Mouse (Mus musculus): ENCODE measurements around the gene Elmo1. TPM values are rescaled to one million over a fixed set of nuclear protein-coding genes. Genes with fewer than 3 reads are reported as not detected.

The Elmo1 gene
- polyA plus RNA-seq, 1 experiment: 52.5 TPM

DNA sequence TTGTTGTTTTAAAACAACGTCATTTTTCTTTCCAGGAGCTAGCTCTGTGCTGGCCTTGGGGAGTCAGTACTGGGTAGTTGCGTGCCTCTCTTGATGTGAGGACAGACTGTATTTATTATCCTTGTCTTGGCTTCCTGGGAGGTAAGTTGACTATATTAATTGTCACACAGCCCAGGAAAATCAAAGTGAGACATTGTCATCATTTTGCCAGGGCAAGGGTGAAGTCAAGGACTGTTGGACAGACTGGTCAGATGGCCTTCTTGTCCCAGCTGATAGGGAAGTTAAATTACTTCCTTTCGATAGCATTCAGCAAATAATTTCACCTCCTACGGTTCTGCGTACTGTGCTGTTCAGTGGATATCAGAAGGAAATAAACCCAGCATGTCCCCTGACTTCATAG, 67.1 kb downstream of the Elmo1 start:
- Histone ChIP-seq H3K4me1 (replicated peaks; ENCODE audit: control insufficient read depth, insufficient read depth, low read length) (peaks cover 5% of the 10 kb centered on the region), H3K36me3 (ENCODE audit: control insufficient read depth, insufficient read depth, low read length) (no peaks in the 10 kb centered on the region), H3K27ac (ENCODE audit: control insufficient read depth, insufficient read depth, low read length) (no peak overlapping the region), H3K4me3 (ENCODE audit: control insufficient read depth, insufficient read depth, low read length) (no peak overlapping the region), H3K27me3 (ENCODE audit: control insufficient read depth, insufficient read depth, low read length) (no peaks in the 10 kb centered on the region)
- no peak for TF ChIP-seq CTCF (IDR thresholded peaks at IDR 0.05; ENCODE audit: borderline replicate concordance, control insufficient read depth, extremely low read depth, insufficient read depth, low read length, poor library complexity)
- TF ChIP-seq POLR2A (IDR thresholded peaks at IDR 0.05; ENCODE audit: control insufficient read depth, extremely low read depth, insufficient read depth, low read length, poor library complexity): no peak
- DNase-seq: no peak
- 93% methylated on average over 5 of the region's 5 CpGs for WGBS

DNA sequence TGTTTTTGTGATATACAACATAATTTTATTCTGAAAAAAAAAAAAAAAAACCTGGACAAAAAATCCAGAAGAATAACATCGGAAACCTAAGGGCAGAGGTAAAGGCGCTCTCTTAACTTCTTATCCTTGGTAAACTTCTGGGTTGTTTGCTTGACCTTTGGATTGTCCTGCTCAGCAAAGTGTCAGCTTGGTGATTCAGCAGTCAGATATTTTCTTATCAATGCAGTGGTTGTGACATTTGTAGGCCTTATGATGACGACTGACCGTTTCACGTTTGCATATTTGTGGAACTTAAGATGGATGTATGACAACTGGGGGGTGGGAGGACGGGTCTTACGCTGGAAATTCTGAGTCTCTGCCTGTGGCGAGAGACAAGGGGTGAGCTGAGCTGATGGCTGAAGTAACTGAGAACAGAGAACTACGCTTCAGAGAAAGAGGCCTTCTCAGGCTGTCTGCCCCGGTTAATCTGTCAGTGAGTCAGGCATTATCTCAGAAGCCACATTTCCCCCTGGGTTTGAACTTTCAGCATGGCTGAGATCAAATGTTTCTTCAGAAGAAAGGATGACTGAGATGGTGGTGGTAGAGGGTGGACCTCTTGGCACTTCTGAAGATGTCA, 73.1 kb downstream of the Elmo1 start:
- no peak overlapping the region for H3K4me3 ChIP-seq (ENCODE audit: control insufficient read depth, insufficient read depth, low read length)
- no peaks in the 10 kb centered on the region; the same call in 1 of the 2 replicates for H3K4me1 ChIP-seq (replicated peaks; ENCODE audit: control insufficient read depth, insufficient read depth, low read length)
- DNase-seq: no peak
- H3K27ac ChIP-seq (ENCODE audit: control insufficient read depth, insufficient read depth, low read length): no peak overlapping the region
- no peaks in the 10 kb centered on the region for H3K36me3 ChIP-seq (ENCODE audit: control insufficient read depth, insufficient read depth, low read length)
- no peak for TF ChIP-seq CTCF (IDR thresholded peaks at IDR 0.05; ENCODE audit: borderline replicate concordance, control insufficient read depth, extremely low read depth, insufficient read depth, low read length, poor library complexity)
- no peak for TF ChIP-seq POLR2A (IDR thresholded peaks at IDR 0.05; ENCODE audit: control insufficient read depth, extremely low read depth, insufficient read depth, low read length, poor library complexity)
- 75% methylated on average over 10 of the region's 10 CpGs for WGBS
- H3K27me3 ChIP-seq (ENCODE audit: control insufficient read depth, insufficient read depth, low read length): no peaks in the 10 kb centered on the region

DNA sequence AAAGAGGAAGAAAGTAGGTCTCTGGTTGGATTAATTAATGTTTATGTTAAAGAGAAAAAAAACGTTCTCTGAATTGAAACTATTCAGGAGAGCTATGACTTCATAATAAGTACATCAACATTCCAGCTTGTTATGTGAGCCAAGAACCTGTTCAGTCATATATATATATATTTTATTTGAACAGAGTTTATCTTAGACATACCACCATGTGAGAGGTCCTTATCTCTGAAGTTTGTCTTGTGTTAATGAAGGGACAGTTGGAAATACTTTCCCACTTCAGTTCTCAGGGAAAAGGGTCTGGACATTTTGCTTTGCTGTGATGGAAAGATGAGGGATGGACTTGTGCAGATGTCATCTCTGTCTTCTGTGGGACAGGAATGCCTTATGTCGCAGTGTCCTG, 74.4 kb downstream of the Elmo1 start:
- WGBS: 74% methylated on average over 2 of the region's 2 CpGs
- DNase-seq: no peak
- TF ChIP-seq POLR2A (IDR thresholded peaks at IDR 0.05; ENCODE audit: control insufficient read depth, extremely low read depth, insufficient read depth, low read length, poor library complexity): no peak
- no peak for TF ChIP-seq CTCF (IDR thresholded peaks at IDR 0.05; ENCODE audit: borderline replicate concordance, control insufficient read depth, extremely low read depth, insufficient read depth, low read length, poor library complexity)
- Histone ChIP-seq H3K27me3 (ENCODE audit: control insufficient read depth, insufficient read depth, low read length) (no peaks in the 10 kb centered on the region), H3K4me1 (replicated peaks; ENCODE audit: control insufficient read depth, insufficient read depth, low read length) (no peaks in the 10 kb centered on the region; the same call in 1 of the 2 replicates), H3K36me3 (ENCODE audit: control insufficient read depth, insufficient read depth, low read length) (no peaks in the 10 kb centered on the region), H3K27ac (ENCODE audit: control insufficient read depth, insufficient read depth, low read length) (no peak overlapping the region), H3K4me3 (ENCODE audit: control insufficient read depth, insufficient read depth, low read length) (no peak overlapping the region)

DNA sequence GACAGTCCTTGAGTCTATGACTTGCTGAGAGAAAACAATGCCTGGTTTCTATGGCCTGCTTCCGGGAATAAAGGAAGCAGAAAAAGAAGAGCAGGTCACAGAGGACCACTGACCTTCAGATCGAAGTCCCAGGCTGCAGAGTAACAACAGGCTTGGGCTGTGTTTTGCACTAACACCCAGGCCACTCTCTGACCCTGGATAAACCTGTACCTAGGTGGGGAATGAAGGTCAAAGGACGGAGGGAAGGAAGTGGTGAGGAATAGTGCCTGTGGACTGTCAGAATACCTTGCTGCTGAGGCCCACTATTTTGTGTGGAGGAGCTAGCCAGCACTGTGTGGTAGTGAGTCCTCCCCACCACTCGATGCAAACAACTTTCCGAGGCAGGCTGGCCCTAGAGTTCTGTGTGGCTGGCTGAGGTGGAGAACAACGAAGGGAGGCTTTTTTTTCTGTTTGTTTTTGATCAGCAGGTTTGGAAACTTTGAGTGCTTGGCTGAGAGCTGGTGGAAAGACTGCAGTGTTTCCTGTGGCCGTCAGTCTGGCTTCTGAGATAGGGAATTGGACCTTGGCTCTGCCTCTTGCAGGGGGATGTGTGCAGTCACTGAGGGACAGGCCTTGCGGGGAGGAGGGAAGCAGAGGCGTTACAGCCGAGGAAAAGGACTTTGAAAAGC, 83.7 kb downstream of the Elmo1 start:
- DNase-seq: no peak
- H3K4me3 ChIP-seq (ENCODE audit: control insufficient read depth, insufficient read depth, low read length): no peak overlapping the region
- no peaks in the 10 kb centered on the region for H3K27me3 ChIP-seq (ENCODE audit: control insufficient read depth, insufficient read depth, low read length)
- no peak overlapping the region for H3K27ac ChIP-seq (ENCODE audit: control insufficient read depth, insufficient read depth, low read length)
- no peak for TF ChIP-seq CTCF (IDR thresholded peaks at IDR 0.05; ENCODE audit: borderline replicate concordance, control insufficient read depth, extremely low read depth, insufficient read depth, low read length, poor library complexity)
- no peak for TF ChIP-seq POLR2A (IDR thresholded peaks at IDR 0.05; ENCODE audit: control insufficient read depth, extremely low read depth, insufficient read depth, low read length, poor library complexity)
- 70% methylated on average over 10 of the region's 10 CpGs for WGBS
- no peaks in the 10 kb centered on the region for H3K36me3 ChIP-seq (ENCODE audit: control insufficient read depth, insufficient read depth, low read length)
- peaks cover 4% of the 10 kb centered on the region for H3K4me1 ChIP-seq (replicated peaks; ENCODE audit: control insufficient read depth, insufficient read depth, low read length)

DNA sequence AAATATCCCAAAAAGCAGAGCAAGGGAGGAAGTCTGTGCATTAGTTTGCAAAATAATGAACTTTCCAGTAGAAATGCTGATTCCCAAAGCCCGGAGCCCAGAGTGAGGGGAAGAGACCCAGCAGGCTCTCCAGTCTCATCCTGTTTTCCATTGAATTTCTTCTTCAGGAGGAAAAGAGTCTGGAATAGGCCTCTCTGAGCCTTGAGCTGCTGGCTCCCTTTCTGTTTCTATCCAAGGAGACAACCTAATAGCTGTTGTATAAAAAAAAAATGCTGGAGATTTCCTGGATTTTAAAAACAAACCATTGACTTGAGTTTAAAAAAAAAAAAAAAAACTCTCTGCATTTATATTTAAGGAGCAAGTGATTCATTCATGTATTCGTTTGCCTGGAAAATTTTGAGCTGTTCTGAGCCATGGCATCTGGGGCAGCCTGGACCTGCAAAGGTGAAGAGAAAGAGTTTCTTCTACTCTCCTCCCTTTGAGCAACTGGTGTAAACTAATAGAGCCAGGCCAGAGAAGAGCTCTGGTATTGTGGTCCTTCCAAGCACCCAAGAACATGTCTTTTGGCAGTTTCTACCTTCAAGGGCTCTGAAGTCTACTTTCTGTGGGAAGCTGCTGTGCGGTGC, 84.4 kb downstream of the Elmo1 start:
- H3K4me3 ChIP-seq (ENCODE audit: control insufficient read depth, insufficient read depth, low read length): no peak overlapping the region
- no peaks in the 10 kb centered on the region for H3K27me3 ChIP-seq (ENCODE audit: control insufficient read depth, insufficient read depth, low read length)
- no peak for TF ChIP-seq POLR2A (IDR thresholded peaks at IDR 0.05; ENCODE audit: control insufficient read depth, extremely low read depth, insufficient read depth, low read length, poor library complexity)
- no peak for TF ChIP-seq CTCF (IDR thresholded peaks at IDR 0.05; ENCODE audit: borderline replicate concordance, control insufficient read depth, extremely low read depth, insufficient read depth, low read length, poor library complexity)
- H3K4me1 ChIP-seq (replicated peaks; ENCODE audit: control insufficient read depth, insufficient read depth, low read length): peaks cover 4% of the 10 kb centered on the region
- 96% methylated on average over 3 of the region's 3 CpGs for WGBS
- H3K27ac ChIP-seq (ENCODE audit: control insufficient read depth, insufficient read depth, low read length): no peak overlapping the region
- no peaks in the 10 kb centered on the region for H3K36me3 ChIP-seq (ENCODE audit: control insufficient read depth, insufficient read depth, low read length)
- DNase-seq: no peak

DNA sequence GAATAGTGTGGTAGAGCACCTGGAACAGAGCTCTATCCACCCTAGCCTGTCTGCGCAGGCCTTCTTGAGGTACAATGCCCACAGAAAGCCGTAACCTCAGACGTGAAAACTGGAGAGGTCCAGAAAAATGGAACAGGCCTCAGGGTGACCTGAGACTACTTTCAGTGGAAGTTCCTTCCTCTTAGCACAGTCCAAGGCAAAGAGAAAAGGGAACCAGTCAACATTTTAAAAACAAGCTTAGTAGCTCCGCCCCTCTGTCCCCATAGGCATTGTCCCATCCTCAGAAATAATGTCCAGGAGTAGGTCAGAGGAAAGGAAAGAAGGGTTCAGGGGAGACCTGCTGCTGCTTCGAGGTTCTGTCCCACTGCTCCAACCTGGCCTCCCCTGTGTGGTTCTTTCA, 90.3 kb downstream of the Elmo1 start:
- no peaks in the 10 kb centered on the region for H3K36me3 ChIP-seq (ENCODE audit: control insufficient read depth, insufficient read depth, low read length)
- H3K27me3 ChIP-seq (ENCODE audit: control insufficient read depth, insufficient read depth, low read length): no peaks in the 10 kb centered on the region
- H3K4me1 ChIP-seq (replicated peaks; ENCODE audit: control insufficient read depth, insufficient read depth, low read length): peaks cover 18% of the 10 kb centered on the region
- DNase-seq: no peak
- no peak for TF ChIP-seq CTCF (IDR thresholded peaks at IDR 0.05; ENCODE audit: borderline replicate concordance, control insufficient read depth, extremely low read depth, insufficient read depth, low read length, poor library complexity)
- TF ChIP-seq POLR2A (IDR thresholded peaks at IDR 0.05; ENCODE audit: control insufficient read depth, extremely low read depth, insufficient read depth, low read length, poor library complexity): no peak
- no peak overlapping the region for H3K27ac ChIP-seq (ENCODE audit: control insufficient read depth, insufficient read depth, low read length)
- 64% methylated on average over 5 of the region's 5 CpGs for WGBS
- no peak overlapping the region for H3K4me3 ChIP-seq (ENCODE audit: control insufficient read depth, insufficient read depth, low read length)

Data from thymus, adult 2 months (tissue).